11 mouse cellular contexts compared by ENCODE assay signal in the genomic region with DNA sequence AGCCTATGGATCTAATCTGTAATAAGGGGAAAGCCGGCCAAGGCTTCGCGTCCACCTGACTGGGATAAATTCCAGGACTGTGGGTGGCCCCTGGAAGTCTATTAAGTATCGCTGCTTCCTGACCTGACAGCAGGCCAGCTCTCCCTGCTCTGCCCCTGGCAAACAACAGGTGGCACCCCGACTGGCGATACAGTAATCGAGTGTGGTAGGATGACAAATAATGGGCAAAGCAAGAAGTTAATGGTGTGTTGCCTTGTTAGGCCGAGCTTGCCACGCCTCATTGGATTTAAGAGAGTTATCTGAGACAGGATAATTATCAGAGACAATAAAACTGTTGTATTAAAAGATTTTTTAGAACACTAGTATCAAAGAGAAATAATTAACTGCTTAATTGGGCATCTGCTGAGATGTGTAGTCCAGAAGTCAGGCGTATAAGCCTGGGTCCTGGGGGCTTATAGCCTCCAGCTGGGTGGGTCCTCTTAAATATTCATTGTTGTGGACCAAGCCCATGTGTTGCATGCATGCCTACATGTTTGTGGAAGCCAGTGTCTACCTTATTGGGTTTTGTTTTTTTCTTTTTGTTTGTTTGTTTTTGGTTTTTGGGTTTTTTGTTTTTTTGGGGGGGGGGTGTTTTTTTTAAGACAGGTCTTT.
DNase-seq lines count a peak whose midpoint lies in the region; ATAC-seq lines count a peak whose summit lies in the region.
"Had no signal": no experiment of that assay in that cellular context is flagged by ENCODE, and none has a peak within 500 bp of the region (broad histone marks: within the 10 kb centered on the region; RNA-seq: fewer than 3 reads in every experiment).

No protein-coding gene starts in this region.

- H3K4me2 ChIP-seq in hindbrain, embryonic 12.5 days (replicated peaks) = no peak overlapping the region
- H3K4me2 ChIP-seq: forebrain, embryonic 12.5 days had no signal

- peaks cover 3% of the 10 kb centered on the region; the same call in 1 of the 2 replicates for H3K4me1 ChIP-seq in hindbrain, embryonic 12.5 days
- H3K4me1 ChIP-seq in hindbrain, embryonic 10.5 days (replicated peaks) = peaks cover 5% of the 10 kb centered on the region; the same call in 1 of the 2 replicates

- no peak overlapping the region for H3K4me3 ChIP-seq in hindbrain, embryonic 12.5 days
- H3K4me3 ChIP-seq in hindbrain, embryonic 10.5 days = no peak overlapping the region
- H3K4me3 ChIP-seq: forebrain, embryonic 12.5 days had no signal

- H3K27me3 ChIP-seq in hindbrain, embryonic 12.5 days = peaks cover 7% of the 10 kb centered on the region; the same call in 1 of the 2 replicates
- H3K27me3 ChIP-seq in hindbrain, embryonic 10.5 days (ENCODE audit: insufficient read depth, poor library complexity, severe bottlenecking) = peaks cover 33% of the 10 kb centered on the region

- H3K9me3 ChIP-seq in hindbrain, embryonic 12.5 days (replicated peaks) = no peaks in the 10 kb centered on the region
- H3K9me3 ChIP-seq in hindbrain, embryonic 10.5 days = no peaks in the 10 kb centered on the region
- H3K9me3 ChIP-seq: forebrain, embryonic 12.5 days had no signal

- peak; percentile 68; the same call in 1 of the 2 replicates for ATAC-seq in hindbrain, embryonic 12.5 days (ENCODE audit: low FRiP score)
- 0 out of 2 replicates have a peak, but pooled peaks have one; percentile 49 for ATAC-seq in common myeloid progenitor, adult 5-6 weeks (replicated peaks; ENCODE audit: low read depth, poor library complexity, severe bottlenecking)

- DNase-seq in hindbrain, embryonic 10.5 days (ENCODE audit: low spot score) = no peak
- DNase-seq in 3T3-L1 (ENCODE audit: low read depth, low spot score) = peak; percentile 16
- DNase-seq in kidney, postnatal 14 days = peak; percentile 16
- DNase-seq in thymus, adult 18-20 months = no peak
- no peak for DNase-seq in heart, adult 9 months (ENCODE audit: low spot score in 2 of 2)
- no peak for DNase-seq in heart, postnatal 10 days
- DNase-seq: adrenal gland, postnatal 25 days; right cerebral cortex, postnatal 4 days had no signal

- H3K36me3 ChIP-seq in hindbrain, embryonic 12.5 days = no peaks in the 10 kb centered on the region
- no peaks in the 10 kb centered on the region for H3K36me3 ChIP-seq in hindbrain, embryonic 10.5 days
- H3K36me3 ChIP-seq: forebrain, embryonic 12.5 days had no signal

- no peak overlapping the region for H3K27ac ChIP-seq in hindbrain, embryonic 12.5 days
- H3K27ac ChIP-seq in hindbrain, embryonic 10.5 days = no peak overlapping the region
- H3K27ac ChIP-seq: forebrain, embryonic 12.5 days had no signal

- 41% methylated on average over 10 of the region's 10 CpGs for WGBS in hindbrain, embryonic 12.5 days
- 46% methylated on average over 10 of the region's 10 CpGs for WGBS in hindbrain, embryonic 10.5 days

- intact Hi-C loops in heart, postnatal 10 days (cut with DNase I) = no loop called here

- no peak overlapping the region for H3K9ac ChIP-seq in hindbrain, embryonic 12.5 days
- H3K9ac ChIP-seq: forebrain, embryonic 12.5 days had no signal

Comparison
In these comparisons a context has a peak if more than half of its experiments do, and no peak if none do; other contexts are left out.
1. DNase-seq: peak in 3T3-L1 (single experiment) and kidney, postnatal 14 days (single experiment); none in hindbrain, embryonic 10.5 days (single experiment), thymus, adult 18-20 months (0 of 2), heart, adult 9 months (0 of 2) and heart, postnatal 10 days (0 of 2).